Mouse (Mus musculus) MEL-GATA-1-ER (cell line): Measurements from ENCODE around the gene Qser1.

Experiments
- DNase-seq: peaks from one replicate; pipeline ENCODE4 v3.0.0-alpha.2; 2012; ENCODE audit warnings: low read depth; ENCODE audit errors: extremely low read depth

Gene Qser1

DNA sequence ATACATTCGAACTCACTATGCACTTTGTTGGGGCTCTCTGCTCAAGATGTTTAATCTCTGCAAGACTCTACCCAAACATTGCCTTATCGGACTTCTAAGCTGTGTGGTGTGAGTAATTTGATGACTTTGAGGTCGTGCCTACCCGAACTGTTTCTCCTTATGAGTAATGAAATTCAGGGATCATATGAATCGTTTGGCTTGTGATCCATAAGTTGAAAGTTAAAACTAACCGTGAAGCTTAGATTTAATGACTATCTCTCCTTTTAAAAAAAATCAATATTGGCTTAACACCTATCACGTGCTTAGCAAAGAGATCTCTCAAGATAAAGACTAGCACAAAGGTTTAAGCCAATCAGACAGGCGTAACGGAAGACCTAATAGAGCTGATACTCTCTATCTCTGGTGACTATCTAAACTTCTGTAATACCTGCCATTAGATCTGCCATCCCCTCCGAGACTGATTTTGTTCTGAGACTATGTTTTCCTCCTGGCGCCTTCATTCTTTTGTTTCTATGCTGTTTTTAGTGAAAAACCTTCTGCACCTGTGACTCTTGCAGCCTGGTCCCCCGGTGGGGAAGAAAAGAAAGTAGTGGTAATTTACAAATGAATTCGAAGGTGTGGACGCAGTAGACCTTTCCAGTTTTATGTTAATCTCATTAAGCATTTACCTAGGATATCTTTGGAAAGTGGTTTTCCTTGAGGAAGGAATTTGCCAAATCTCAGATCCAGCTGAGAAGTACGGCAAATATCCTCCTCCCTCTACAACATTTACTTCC is 1.2 kb upstream of the Qser1 start:
- no peak for DNase-seq

DNA sequence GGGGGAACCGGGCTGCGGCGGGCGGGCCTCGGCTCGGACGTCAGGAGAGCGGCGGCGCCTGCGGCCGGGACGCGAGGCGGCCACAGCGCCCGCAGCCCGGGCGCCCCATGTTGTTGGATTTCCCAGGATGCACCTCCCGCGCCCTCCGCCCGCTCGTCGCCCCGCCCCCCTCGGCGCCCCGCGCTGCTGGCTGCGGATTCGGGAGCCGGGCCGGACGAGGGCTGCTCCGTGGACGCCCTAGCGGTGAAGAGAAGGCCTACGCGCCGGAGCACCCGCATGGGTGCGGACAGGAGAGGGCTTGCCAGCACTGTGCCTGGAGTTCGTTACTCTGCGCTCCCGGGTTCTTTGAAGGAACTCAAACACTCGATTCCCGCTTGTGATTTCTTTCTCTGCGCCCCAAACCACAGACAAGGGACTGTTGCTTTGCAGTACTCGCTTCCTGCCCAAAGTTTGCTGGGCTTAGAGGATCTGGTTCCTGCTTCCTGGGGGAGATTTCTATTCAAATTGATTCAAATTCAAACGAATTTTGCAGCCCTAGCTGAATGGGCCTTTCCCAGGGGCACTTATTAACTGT is 393 bp upstream of the Qser1 start:
- DNase-seq: no peak

DNA sequence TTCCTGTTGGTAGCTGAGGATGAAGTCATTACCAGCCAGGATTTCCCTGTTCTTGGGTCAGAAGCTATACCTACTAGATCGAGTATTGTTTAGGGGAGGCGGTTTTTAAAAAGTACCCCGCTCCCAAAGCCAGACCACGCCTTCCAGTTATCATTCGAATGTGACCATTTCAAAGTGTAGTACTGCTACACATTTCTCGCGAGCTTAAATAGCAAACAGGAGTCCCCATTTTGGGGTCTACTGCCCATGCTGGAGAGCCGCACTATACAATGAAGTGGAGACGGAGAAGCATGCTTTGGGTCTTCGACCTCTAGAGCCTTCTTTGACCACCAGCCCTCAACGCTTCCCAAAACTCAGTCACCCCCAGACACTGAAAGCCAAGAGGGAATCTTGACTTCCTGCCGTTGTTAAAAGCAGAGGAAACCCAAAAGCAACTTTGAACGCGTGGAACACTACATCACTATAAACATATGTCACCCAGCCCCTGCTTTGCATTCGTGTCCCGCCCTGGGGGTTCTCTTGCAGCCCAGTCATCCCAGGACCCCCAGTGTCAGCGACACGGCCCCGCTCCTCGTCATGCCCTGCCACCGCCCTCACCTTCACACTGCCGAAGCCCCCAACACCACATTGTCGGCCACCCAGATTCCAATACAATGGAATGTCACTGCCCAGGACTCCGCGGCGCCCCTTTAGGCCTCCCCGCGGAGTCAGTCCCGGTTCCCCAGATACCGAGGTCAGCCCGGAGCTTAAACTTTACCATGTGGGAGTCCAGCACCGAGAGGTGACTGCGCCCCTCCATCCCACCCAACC is 794 bp downstream of the Qser1 start:
- DNase-seq: peak; percentile 71

DNA sequence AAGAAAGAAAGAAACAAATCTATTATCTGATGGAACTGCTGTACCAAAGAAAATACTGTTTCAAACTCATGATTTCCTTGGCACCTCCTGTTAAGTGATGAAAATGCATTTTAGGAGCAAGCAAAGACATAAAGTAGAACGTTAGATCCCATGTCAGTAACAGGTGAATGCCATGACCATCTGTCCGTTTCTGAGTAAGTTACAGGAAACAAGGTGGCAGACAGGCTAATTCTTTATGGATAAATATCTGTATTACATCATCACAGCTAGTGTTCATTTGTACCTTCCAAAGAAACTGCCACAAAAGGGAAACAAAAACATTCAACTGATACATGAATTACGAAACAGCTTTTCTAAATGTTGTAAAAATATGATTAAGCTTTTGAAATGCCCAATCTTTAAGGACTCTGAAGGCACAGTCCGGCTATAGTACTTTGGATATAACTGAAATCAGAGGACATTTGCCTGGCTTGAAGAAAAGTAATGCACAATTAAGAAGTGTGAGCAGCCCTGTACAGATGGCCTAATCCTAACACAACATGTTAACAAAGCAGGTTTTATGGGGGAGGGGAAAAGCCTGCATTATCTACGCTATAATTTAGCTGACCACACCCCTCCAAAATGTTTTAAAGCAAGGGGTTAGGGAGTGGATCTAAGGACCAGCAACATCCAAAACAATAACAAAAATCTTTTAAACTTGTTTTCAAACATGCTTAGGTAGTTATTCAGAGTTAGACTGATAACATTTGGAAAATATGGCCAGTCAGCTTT is 2.2 kb downstream of the Qser1 start:
- no peak for DNase-seq

DNA sequence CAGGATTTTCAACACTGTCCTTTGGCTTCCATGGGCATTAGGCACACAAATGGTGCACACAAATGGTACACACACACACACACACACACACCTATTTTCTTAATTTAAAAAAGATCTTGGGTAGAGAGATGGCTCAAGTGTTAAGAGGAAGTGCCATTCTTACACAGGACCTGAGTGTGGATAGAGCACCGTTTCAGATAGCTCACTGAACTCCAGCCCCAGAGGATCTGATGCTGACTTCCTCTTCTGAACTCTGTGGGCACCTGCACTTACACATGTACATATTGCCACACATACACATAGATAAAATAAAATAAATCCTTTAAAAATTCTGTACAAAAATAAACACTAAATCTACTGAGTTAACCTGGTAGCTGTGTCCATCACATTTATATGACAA is 11.1 kb downstream of the Qser1 start:
- peak; percentile 57 for DNase-seq

DNA sequence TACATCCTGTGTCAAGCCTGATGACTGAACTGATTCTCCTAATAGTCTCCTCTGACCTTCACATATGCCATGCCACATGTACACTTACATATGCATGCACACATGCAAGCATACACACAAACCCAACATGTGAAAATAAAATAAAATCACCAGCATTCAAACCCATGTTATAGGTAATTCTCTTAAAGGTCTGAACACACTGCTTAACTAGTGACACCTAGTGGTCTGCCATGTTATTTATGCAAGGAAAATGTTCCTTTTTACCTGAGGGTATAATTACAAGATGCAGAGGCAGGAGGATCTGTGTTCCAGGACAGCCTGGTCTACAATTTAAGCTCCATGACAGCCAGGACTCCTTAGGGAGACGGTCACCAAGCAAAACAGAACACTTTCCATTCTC is 41.8 kb downstream of the Qser1 start:
- DNase-seq: peak; percentile 32

DNA sequence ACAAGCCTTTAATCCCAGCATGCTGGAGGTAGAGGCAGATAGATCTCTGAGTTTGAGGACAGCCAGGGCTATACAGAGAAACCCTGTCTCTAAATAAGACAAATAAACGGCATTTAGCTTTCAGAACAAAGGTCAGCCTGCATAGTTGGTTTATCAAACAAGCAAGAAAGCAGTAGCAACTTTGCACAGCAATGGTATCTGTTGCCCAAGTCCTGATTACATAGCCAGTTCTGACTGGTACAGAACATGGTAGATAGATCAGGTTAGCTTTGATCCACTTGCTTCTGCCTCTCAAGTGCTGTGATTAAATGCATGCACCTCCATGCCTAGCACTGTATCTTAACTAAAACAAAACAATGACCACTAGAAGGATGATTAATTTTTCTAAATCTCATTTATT is 47.9 kb downstream of the Qser1 start:
- DNase-seq: no peak

DNA sequence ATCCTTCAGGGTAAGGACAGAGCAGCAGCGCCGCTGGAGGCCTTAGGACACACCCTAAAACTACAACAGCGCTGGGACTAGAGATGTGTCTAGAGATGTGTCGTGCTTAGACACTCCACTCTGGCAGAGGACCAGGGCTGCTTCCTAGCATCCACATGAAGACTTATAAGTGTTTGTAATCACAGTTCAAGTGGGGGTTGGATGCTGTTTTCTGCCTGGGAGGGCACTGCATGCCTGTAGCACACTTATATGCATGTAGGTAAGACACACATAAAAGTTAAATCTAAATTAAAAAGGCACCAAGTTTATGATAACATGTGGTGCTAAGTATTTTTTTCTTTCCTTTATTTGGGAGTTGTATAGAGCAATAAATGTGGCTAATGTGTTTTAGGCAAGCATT is 52.5 kb downstream of the Qser1 start:
- DNase-seq: no peak

DNA sequence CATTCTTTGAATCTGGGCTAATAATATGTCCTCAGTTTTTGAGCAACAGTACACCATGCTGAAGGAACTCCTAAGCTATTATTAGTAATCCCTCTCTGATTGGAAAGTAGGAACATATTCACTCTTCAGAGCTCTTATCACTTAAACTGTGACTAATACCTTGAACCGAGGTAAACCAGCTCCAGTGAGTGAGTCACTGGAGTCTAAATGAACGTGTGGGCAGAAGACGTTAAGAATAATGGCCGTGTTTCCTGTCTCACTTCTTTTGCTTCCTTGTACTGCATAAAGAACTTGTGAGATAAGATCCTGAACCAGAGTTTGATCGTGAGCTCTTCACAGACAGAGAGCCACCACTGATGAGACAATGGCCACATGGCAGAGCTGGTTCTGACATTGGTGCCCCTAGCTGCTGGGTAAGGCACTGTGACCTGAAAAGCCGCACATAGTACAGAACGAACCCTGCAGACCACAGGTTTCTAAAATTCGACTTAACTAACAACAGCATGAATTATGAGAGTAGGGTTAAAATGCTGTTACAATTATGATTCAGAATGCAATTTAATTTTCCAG is 53.3 kb downstream of the Qser1 start:
- DNase-seq: no peak

DNA sequence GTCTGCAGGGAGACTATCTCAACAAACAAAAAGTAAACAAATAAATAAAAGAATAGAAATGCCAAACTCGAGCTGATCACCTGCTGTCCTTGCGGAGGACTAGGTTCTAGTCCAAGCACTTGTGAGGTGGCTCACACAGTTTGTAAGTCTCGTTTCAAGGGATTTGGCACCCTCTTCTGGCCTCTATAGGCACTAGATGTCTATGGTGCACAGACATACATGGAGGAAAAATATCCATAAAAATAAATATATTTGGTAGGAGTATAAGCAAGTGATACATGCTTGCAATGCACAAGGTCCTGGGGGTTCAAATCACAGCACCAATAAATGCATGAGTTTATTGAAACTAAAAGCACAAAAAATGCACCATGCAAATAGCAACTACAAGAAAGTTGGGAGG is 65.9 kb downstream of the Qser1 start:
- peak; percentile 25 for DNase-seq

DNA sequence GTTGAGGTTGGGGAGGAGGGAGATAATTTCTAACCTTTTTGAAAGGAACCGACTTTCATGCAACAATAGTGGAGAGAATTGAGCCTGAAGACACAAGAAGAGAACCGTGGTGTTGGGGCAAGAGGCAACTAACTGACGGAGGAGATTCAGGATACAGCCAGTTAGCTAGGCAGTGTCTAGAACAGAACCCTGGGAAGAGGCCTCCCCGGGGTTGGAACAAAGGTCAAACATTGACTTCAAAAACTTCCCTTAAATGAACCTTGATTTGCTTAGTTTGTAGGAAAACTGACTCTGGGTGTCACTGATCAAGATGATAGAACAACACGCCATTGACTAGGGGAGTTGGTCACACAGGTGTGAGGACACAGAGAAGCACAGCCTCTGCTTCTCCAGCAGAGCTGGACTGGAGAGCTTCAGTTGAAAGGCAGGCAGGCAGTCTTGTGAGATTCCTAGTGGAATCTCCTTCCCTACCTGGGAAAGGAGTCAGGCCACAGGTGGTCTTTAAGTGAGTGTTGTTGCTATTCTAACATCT is 67.8 kb downstream of the Qser1 start:
- DNase-seq: no peak

DNA sequence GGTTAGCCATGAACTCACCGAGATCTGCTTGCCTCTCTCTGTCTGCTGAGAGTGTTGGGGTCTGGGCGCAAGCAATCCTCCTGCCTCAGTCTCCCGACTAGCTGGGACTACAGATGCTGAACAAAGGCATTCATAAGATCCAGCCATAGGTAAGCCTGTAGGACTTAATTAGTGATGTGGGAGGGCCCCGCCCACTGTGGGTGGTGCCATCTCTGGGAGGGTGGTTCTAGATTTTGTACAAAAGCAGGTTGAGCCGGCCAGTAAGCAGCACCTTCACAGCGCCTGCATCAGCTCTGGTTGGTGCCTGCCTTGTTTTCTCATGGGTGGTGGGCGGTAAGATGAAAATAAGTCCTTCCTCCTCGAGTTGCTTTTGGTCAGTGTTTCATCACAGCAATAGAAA is 70.3 kb downstream of the Qser1 start:
- DNase-seq: no peak

DNA sequence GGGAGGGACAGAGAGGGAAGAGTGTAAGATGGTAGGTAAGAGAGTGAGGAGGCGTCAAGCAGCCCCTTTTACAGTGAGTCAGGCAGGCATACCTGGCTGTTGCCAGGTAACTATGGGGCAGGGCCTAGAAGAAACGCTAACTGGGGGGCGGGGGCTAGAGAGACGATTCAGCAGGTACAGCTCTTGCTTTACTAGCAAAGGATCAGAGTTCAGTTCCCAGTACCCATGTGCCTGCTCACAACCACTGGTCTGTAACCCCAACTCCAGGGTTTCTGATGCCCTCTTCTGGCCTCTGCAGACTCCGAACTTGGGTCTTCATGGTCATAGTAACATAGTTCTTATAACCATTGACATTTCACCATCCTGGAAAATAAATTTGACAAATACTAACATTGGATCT is 72.6 kb downstream of the Qser1 start:
- no peak for DNase-seq

DNA sequence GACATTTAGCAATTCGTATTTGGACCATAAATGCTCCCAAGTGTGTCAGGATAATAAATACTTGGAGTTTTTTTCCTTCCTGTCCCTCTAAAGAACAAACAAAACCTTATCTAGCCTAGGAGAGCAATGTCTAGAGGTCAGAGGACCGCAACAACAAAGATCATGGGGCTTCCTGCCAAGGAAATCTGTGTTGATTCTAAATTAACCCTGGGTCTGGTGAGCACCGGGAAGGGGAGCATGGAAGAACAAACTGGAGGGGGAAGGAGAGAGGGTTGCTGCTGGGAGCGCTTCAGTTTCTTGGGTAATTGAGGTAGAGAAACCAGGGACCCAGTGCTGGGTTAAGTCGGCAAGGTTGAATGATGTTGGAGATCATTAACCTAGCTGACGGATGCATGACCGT is 73.4 kb downstream of the Qser1 start:
- no peak for DNase-seq

DNA sequence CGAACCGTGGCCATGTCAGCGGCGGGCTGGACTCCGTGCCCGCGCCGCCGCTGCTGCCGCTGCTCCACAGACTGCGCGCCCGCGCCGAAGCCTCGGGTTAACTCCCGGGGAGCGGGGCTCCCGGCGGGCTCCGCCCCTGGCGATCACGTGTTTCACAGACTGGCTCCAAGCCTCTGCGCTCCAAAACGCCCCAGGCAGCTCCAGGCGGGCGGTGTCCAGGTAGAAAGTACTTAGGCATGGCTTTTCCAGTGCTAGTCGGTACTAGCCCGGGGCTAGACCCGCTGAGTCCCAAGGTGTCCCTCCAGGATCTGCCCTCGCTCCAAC is 73.9 kb downstream of the Qser1 start, which contains the start of gene Depdc7:
Gene Depdc7 (minus strand): TSS at position 138 of the 324 bp plus-strand sequence.
- peak; percentile 59 for DNase-seq

DNA sequence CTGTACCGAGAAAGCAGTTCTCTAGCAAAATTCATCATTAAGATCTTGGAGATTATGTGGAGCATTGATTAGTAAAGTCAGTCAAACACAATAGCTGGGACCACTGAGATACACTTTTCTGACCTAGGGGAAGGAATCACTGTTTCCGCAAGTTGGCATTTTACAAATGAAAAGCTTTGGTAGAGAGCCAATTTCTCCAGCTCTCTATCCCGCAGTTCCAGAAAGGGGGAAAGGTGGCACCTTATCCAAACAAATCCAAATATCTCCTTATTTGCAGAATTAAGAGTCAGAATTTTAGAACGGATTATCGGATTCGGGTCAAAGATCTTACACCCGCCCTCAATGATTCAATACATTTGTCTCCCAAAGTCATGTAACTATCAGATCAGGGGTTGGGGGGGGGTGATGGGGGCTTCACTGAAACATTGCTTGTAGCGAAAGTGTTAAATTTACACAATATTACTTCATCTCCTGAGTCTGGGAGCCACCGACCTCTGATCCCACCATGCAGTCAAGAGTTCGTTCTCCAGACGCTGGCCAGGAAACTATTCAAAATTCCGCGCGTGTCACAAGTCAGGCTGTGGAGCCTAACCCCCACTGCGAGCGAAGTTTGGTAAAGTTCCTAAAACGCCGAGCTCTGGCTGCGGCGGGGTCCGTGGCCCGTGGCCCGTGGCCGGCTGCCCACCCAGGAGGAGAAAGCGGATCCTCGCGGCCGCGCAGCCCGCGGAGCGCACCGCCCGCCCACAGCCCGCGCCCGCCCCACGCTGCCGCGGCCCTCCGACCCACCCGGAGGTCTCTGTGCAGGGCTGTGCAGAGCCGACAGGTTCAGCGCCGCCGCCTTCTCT is 74.4 kb downstream of the Qser1 start:
- DNase-seq: no peak

DNA sequence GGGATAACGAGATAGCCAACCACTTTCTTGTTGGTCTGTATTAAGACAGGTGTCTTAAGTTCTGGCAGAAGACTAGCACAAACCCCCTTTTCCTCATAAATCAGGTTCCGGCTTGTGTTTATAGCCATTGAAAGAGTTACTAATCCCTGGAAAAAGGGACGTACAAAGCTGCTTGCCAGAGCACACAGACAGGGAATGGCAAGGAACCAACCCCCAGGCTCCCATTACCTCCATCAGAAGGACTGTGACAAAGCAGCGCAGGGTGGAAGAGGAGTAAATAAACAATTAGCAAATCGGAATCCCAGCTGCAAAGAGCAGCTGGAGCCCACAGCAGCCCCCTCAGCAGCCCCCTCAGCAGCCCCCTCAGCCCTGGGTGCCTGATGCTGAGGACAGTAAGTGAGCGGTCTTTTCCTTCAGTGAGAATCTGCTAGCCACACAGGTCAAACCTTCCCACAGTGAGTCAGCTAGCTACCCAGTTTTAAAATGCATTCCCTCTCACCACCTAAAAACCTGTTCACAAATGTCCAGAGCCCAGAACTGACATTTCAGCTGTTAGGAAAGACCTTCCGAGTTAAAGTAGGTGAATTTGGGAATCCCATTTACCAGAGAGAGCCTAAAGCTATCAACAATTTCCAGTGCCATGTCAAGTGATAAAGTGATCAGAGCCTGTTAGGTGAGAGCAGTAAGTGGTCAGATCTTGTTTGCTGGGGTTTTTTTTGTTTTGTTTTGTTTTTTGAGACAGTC is 75.4 kb downstream of the Qser1 start:
- DNase-seq: no peak

DNA sequence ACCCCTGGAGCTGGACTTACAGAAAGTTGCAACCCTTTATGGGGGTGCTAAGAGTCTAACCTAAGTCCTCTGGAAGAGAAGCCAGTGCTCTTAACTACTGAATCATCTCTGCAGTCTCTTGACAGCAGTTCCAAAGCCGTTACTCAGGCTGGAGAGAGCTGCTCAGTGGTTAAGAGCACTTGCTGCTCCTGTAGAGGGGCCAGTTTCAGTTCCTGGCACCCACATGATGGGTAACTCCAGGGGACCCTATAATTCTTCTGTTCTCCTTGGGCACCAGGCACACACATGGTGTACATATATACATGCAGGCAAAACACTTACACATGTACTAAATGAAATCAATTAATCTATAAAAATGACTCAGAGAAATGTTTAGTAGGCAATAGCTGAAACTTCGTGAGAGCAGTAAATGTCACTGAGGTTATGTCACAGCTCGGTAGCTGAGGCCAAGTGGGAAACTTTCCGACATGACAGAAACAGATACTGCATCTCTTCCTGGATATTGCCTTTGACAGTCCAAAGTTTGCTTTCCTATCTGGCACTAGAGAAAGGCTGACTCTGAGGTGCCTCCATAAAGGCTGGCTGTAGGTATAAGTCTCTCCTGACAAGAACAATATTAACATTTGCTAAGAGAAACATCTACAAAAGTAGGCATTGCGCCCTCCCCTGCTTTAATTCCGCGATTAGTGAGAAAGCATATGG is 76.2 kb downstream of the Qser1 start:
- no peak for DNase-seq

DNA sequence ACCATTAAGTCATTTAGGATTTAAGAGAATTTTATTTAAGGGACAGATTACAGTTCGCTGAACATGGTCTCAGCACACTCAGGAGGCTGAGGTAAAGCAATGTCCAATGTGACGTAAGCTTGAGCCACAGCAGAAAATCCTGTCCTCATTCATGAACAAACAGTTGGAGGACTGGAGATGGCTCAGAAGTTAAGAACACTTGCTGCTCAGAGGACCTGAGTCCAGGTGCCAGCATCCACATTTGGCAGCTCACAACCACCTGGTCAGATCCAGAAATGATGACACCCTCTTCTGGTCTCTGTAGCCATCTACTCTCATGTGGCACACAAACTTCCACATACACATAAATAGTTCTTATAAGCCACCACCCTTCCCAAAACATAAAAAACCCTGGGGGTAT is 76.9 kb downstream of the Qser1 start:
- no peak for DNase-seq
